Mouse (Mus musculus) naive thymus-derived CD4-positive, alpha-beta T cell, adult 5 months (primary cell): Measurements from ENCODE around the gene Arf1. TPM values are rescaled to one million over a fixed set of nuclear protein-coding genes. Genes with fewer than 3 reads are reported as not detected.

ENCODE experiments used
- polyA plus RNA-seq: library from polyadenylated mRNA; unstranded; fragments of 100-300 nt; shearing (Covaris generic); gene quantifications from one replicate; pipeline ENCODE4 v1.2.1, GENCODE M21; 2017

The Arf1 gene
- 578 TPM for polyA plus RNA-seq

GRCm38 (mm10) chr11:59228122-59228953 is at the start of gene Arf1:
Gene Arf1, minus strand, starts transcription at chr11:59228270.

GRCm38 (mm10) chr11:59208153-59208831 is 19.8 kb downstream of the Arf1 start, which contains the start of gene 2310033P09Rik:
Gene 2310033P09Rik, plus strand, starts transcription at chr11:59208321.

GRCm38 (mm10) chr11:59202081-59202995 is 25.7 kb downstream of the Arf1 start, which contains the start of gene Mrpl55:
Gene Mrpl55, plus strand, starts transcription at chr11:59202486.

GRCm38 (mm10) chr11:59192059-59192386 is 36.0 kb downstream of the Arf1 start, which contains the start of gene Guk1:
Gene Guk1, minus strand, starts transcription at chr11:59192212.

GRCm38 (mm10) chr11:59182864-59183331 is 45.2 kb downstream of the Arf1 start, which contains the start of gene Gjc2:
Gene Gjc2, minus strand, starts transcription at chr11:59183213.

GRCm38 (mm10) chr11:59163255-59164236 is 64.5 kb downstream of the Arf1 start, which contains the start of gene Iba57:
Gene Iba57, minus strand, starts transcription at chr11:59163739.

Other genes starting within 250 kb of the Arf1 start
- gene Obscn, start 91.9 kb downstream of the Arf1 start, polyA plus RNA-seq: not detected
- 16.6 TPM for gene Iba57, start 64.5 kb downstream of the Arf1 start, polyA plus RNA-seq
- not detected for gene Gjc2, start 45.1 kb downstream of the Arf1 start, polyA plus RNA-seq
- 55.2 TPM for gene Guk1, start 36.1 kb downstream of the Arf1 start, polyA plus RNA-seq
- gene Mrpl55, start 25.8 kb downstream of the Arf1 start, polyA plus RNA-seq: 29.3 TPM
- gene 2310033P09Rik, start 19.9 kb downstream of the Arf1 start, polyA plus RNA-seq: 47.7 TPM
- not detected for gene Wnt3a, start 62.5 kb upstream of the Arf1 start, polyA plus RNA-seq
- gene Wnt9a, start 78.7 kb upstream of the Arf1 start, polyA plus RNA-seq: not detected
- not detected for gene Prss38, start 147.4 kb upstream of the Arf1 start, polyA plus RNA-seq
- 8.6 TPM for gene Jmjd4, start 221.8 kb upstream of the Arf1 start, polyA plus RNA-seq
- 27.6 TPM for gene Snap47, start 222.9 kb upstream of the Arf1 start, polyA plus RNA-seq
- 1.6 TPM for gene Zfp867, start 244.2 kb upstream of the Arf1 start, polyA plus RNA-seq